Mouse (Mus musculus) lung, adult 2 months (tissue): ENCODE results near the gene Nfic.

Source experiments
- CTCF ChIP-seq: fragments of 200-500 bp; IDR thresholded peaks from 2 replicates; pipeline ENCODE4 v1.5.1; 2011; ENCODE audit warnings: mild to moderate bottlenecking, low read length, control low read depth; ENCODE audit not compliant: insufficient read depth
- POLR2A ChIP-seq: fragments of 200-500 bp; IDR thresholded peaks from 2 replicates; pipeline ENCODE4 v1.6.1; 2011; ENCODE audit warnings: low read depth, mild to moderate bottlenecking, control low read depth, low read length, borderline replicate concordance; ENCODE audit errors: extremely low read depth

DNA sequence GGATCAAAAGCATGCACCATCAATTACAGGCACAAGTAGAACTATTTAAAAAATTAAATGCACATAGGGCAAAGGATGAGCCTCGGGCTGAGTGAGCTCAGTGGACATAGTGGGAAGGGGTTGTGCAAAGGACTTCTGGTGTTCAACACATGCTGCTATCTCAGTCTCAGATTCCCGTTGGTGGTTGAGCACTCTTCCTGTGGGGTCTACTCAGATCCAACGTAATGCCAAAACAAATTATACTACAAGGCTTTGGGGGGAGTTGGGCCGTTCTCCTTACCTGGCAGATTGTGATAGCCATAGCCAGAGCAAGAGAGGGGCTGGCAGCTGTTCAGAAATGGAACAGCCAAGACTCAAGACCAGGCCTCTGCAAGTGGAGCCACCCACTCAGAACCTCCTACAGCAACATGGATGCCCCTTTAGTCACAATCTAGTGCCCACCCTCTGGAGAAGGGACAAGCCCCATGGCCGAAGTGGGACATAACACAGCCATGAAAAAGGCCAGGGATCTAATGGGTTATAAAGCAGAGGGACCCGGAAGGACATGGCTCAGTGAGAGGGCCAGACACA lies 75.5 kb downstream of the Nfic start:
- TF ChIP-seq CTCF (no peak), POLR2A (no peak)
